Mouse (Mus musculus) forebrain, embryonic 13.5 days (tissue): ENCODE data around the gene Slk. TPM values are rescaled to one million over a fixed set of nuclear protein-coding genes. Genes with fewer than 3 reads are reported as not detected.
"Not testable (repeated sequence)": the region's sequence is repeated elsewhere in the genome, so short reads cannot be mapped to it uniquely, and the experiment has no call there.

Experiments
- ATAC-seq: fragments of 200-750 bp; cut with Nextera tagmentation; 2 replicates; pipeline ENCODE4 v1.8.0; 2017
- H3K27ac ChIP-seq: fragments of 300-500 bp; sonication (generic); 2 replicates; pipeline ENCODE4 v1.5.1; 2015; ENCODE audit warnings: inconsistent platforms, mild to moderate bottlenecking, moderate library complexity
- H3K27me3 ChIP-seq: fragments of 300-500 bp; sonication (generic); 2 replicates; pipeline ENCODE4 v1.6.1; 2015; ENCODE audit warnings: mild to moderate bottlenecking, inconsistent platforms
- H3K36me3 ChIP-seq: fragments of 300-500 bp; sonication (generic); 2 replicates; pipeline ENCODE4 v1.6.1; 2015; ENCODE audit warnings: mild to moderate bottlenecking, inconsistent platforms; ENCODE audit not compliant: poor library complexity, severe bottlenecking
- H3K4me1 ChIP-seq: fragments of 300-500 bp; sonication (generic); 2 replicates; pipeline ENCODE4 v1.6.1; 2015; ENCODE audit warnings: inconsistent platforms
- H3K4me2 ChIP-seq: fragments of 300-500 bp; sonication (generic); 2 replicates; pipeline ENCODE4 v1.6.1; 2015; ENCODE audit warnings: inconsistent platforms, mild to moderate bottlenecking, moderate library complexity
- H3K4me3 ChIP-seq: fragments of 300-500 bp; sonication (generic); 2 replicates; pipeline ENCODE4 v1.5.1; 2015; ENCODE audit warnings: mild to moderate bottlenecking, inconsistent platforms
- H3K9ac ChIP-seq: fragments of 300-500 bp; sonication (generic); 2 replicates; pipeline ENCODE4 v1.6.1; 2015; ENCODE audit warnings: mild to moderate bottlenecking, inconsistent platforms
- H3K9me3 ChIP-seq: fragments of 300-500 bp; sonication (generic); replicated peaks from 2 replicates; pipeline ENCODE4 v1.6.1; 2016; ENCODE audit warnings: inconsistent platforms
- WGBS: fragments of 180-500 bp; shearing (Covaris S2); methylation state at CpG from one replicate; pipeline ENCODE4 v1.1.7; 2015; 5-methylcytosine and 5-hydroxymethylcytosine counted together
- polyA plus RNA-seq: library from polyadenylated mRNA; unstranded; fragments of >200 nt; fragmentation: Nextera tagmentation; extraction: Ambion mirVana; gene quantifications from 2 replicates; pipeline ENCODE4 v1.2.1, GENCODE M21; 2015

Slk gene
- polyA plus RNA-seq, 1 experiment from 2014 or later, result 7.8 TPM

DNA sequence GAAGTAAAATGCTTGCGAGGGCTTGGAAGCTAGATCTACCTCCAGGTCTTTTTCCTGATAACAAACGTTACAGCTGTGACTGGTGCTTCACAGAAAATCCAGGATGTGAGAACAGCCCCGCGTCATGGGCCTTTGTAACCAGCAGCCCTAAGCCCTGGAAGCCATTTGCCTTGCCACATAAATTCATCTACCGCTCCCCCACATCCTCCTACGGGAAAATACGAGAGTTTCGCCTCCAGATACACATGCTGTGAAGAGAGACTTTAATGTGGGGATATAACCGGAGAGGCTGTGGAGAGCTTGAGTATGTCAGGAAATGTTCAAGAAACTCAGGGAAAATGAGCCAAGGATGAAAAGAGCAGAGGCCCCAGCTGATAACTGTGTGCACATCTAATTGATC lies 30.3 kb upstream of the Slk start:
- Histone ChIP-seq H3K4me3 (no peak overlapping the region), H3K27ac (no peak overlapping the region), H3K4me2 (no peak overlapping the region), H3K9me3 (no peaks in the 10 kb centered on the region), H3K4me1 (peaks cover 4% of the 10 kb centered on the region; the same call in 1 of the 2 replicates), H3K27me3 (no peaks in the 10 kb centered on the region), H3K36me3 (no peaks in the 10 kb centered on the region), H3K9ac (no peak overlapping the region)
- no peak for ATAC-seq
- WGBS, result 83% methylated on average over 9 of the region's 9 CpGs

DNA sequence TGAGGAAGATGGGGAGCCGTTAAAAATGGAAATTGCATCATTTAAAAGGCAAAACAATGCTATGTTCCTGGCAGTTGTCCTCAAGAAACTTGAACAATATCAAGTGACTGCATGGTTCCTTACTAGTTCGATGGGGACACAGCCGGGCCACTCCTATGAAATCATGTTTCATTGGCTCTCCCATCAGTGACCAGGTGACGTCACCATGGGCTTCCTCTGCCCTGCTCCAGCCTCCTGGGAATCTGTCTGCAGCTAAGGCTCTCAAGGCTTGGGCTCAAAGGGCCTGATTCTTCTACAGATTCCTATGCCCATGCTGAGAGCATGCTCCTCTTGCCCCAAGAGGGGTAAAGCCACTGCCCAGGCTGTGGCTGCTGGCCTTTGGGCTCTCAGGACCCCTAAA lies 29.9 kb upstream of the Slk start:
- no peak for ATAC-seq
- H3K4me3 ChIP-seq, result no peak overlapping the region
- H3K9me3 ChIP-seq, result no peaks in the 10 kb centered on the region
- no peaks in the 10 kb centered on the region for H3K27me3 ChIP-seq
- 79% methylated on average over 4 of the region's 4 CpGs for WGBS
- H3K27ac ChIP-seq, result no peak overlapping the region
- H3K4me2 ChIP-seq, result no peak overlapping the region
- peaks cover 4% of the 10 kb centered on the region; the same call in 1 of the 2 replicates for H3K4me1 ChIP-seq
- H3K9ac ChIP-seq, result no peak overlapping the region
- H3K36me3 ChIP-seq, result no peaks in the 10 kb centered on the region

DNA sequence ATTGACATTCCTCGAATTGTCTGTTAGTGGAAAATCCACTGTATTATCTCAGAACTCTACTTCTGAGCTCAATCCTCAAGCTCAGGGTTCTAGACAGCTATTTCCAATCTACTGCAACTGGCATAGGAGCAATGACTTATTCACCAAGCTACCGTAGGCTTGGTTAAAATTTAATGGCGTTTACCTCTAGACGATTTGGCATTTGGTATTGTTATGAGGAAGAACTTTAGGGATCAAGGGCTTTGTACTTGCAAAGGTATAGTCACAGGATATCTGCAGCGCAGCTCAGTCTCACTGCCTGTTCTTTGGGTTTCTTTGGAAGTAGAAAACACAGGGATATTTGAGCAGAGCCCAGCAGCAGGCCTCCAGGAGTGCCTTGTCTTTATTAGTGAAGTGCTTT lies 20.3 kb upstream of the Slk start:
- H3K4me3 ChIP-seq, result no peak overlapping the region
- no peaks in the 10 kb centered on the region for H3K9me3 ChIP-seq
- WGBS, result 27% methylated on average over 5 of the region's 5 CpGs
- no peak for ATAC-seq
- H3K36me3 ChIP-seq, result no peaks in the 10 kb centered on the region
- H3K4me1 ChIP-seq, result peaks cover 9% of the 10 kb centered on the region
- H3K4me2 ChIP-seq, result no peak overlapping the region
- no peak overlapping the region for H3K27ac ChIP-seq
- H3K9ac ChIP-seq, result no peak overlapping the region
- no peaks in the 10 kb centered on the region for H3K27me3 ChIP-seq

DNA sequence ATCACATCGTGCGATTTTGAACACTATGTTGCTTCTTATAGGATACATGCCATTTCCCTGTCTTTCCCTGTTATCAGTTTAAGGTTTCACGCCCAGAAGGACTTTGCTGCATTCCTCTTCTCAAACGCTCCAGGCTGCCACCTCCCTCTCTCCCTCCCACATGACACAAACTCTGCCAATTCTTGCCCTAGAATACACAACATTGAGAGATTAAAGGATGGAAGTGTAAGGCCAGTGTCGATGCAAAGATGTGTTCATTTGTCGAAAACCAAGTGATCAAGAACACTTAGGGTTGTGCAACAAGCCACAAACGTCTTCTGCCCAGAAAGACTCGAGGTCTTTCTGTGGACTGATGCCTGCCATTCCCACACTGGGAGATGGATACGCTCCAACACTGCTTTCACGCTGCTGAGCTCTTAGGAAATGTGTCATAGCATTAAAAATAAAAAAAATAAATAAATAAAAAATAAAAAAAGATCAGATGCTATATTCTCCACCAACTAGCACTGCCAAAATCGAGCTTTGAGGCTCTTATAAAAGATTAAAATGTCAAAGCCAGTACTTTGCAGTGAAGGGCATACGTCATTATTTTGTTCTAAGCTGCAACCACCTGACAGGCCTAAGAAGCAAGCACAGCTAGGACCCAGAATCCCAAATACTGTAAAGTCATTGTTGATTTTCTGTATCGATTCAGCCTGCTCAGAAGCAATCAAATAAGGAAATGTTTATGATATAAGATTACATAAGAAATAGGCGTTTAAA lies 19.5 kb upstream of the Slk start:
- Histone ChIP-seq H3K9me3 (no peaks in the 10 kb centered on the region), H3K36me3 (no peaks in the 10 kb centered on the region), H3K27me3 (no peaks in the 10 kb centered on the region), H3K27ac (no peak overlapping the region), H3K4me1 (peaks cover 9% of the 10 kb centered on the region), H3K4me3 (no peak overlapping the region), H3K9ac (no peak overlapping the region), H3K4me2 (no peak overlapping the region)
- 41% methylated on average over 14 of the region's 14 CpGs for WGBS
- ATAC-seq, result no peak

DNA sequence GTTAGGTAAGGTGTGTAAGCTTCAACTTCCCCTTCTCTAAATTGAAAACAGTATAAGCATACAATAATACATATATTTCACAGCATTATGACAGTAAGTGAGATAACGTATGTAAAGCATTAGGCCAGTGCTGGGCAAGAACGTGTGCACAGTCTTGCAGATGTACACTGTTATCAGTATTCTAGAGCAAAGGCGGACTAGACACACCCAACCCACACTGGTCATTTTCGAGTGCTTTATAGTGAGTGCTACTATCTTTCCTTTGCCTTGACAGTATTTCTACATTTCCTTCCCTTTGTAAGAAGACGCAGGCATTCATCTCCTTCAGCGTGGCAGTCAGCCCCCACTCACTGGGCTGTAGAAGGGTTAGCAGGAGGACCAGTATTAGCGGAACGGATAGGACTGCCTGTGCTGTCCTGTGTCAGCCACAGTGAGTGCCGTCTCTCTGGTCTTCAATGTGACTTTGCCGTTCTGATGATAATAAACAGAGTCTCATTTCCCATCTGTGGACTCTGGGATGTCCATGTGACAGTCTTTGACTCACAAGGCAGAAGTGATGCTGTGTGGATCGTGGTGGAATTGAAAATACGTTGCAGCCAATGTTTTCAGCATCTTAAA lies 18.8 kb upstream of the Slk start:
- ATAC-seq, result no peak
- 87% methylated on average over 12 of the region's 12 CpGs for WGBS
- peaks cover 9% of the 10 kb centered on the region for H3K4me1 ChIP-seq

DNA sequence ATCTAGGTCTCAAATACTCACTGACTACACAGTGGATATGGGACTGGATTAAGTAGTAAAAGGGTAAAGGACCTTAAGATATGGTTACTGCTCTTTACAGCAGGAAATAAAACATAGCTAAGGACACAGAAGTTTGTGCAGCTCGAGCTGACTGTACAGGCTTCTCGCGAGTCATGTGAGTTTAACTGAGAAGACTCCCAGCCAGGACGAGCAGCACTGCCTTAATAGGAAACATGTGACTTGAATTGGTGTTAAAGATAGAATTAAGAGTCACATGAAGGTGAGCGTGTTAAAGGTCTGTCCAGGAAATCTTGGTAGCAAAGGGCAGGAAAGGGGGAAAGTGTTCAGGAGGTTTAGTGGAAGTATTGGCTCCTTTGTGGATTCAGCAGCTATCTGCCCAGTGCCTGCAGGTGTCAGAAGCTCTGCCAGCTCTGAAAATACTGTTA lies 17.5 kb upstream of the Slk start:
- Histone ChIP-seq H3K4me3 (no peak overlapping the region), H3K36me3 (no peaks in the 10 kb centered on the region), H3K27ac (no peak overlapping the region), H3K9me3 (no peaks in the 10 kb centered on the region), H3K27me3 (no peaks in the 10 kb centered on the region), H3K9ac (no peak overlapping the region), H3K4me1 (peaks cover 9% of the 10 kb centered on the region), H3K4me2 (no peak overlapping the region)
- WGBS, result 83% methylated on average over 5 of the region's 5 CpGs
- no peak for ATAC-seq

More for the DNA sequence above, 18.8 kb upstream of the Slk start:
- H3K4me2 ChIP-seq, result no peak overlapping the region
- H3K36me3 ChIP-seq, result no peaks in the 10 kb centered on the region
- H3K27me3 ChIP-seq, result no peaks in the 10 kb centered on the region
- H3K9ac ChIP-seq, result no peak overlapping the region
- H3K4me3 ChIP-seq, result no peak overlapping the region
- no peak overlapping the region for H3K27ac ChIP-seq
- no peaks in the 10 kb centered on the region for H3K9me3 ChIP-seq

DNA sequence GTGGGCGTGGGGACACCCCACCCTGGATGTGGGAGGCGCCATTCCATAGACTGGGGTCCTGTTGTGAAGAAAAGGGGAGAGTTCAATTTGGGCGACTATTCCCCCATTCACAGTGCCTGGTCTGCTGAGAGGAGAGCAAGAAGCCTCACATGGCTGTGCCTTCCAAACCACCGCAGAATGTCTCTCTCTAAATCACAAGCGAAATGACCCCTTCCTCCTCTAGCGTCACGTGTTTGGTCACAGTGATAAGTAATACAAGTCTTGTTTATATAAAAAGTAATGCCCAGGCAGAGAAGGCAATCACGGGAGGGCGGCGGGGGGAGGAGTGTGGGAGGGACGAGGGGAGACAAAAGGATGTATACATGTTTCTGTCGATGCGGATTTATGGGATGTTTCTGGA lies 15.8 kb upstream of the Slk start:
- Histone ChIP-seq H3K4me2 (no peak overlapping the region), H3K9ac (no peak overlapping the region), H3K4me1 (peaks cover 9% of the 10 kb centered on the region), H3K36me3 (no peaks in the 10 kb centered on the region), H3K27me3 (peaks cover 2% of the 10 kb centered on the region; the same call in 1 of the 2 replicates), H3K27ac (no peak overlapping the region), H3K4me3 (no peak overlapping the region), H3K9me3 (no peaks in the 10 kb centered on the region)
- 85% methylated on average over 13 of the region's 13 CpGs for WGBS
- ATAC-seq, result no peak

DNA sequence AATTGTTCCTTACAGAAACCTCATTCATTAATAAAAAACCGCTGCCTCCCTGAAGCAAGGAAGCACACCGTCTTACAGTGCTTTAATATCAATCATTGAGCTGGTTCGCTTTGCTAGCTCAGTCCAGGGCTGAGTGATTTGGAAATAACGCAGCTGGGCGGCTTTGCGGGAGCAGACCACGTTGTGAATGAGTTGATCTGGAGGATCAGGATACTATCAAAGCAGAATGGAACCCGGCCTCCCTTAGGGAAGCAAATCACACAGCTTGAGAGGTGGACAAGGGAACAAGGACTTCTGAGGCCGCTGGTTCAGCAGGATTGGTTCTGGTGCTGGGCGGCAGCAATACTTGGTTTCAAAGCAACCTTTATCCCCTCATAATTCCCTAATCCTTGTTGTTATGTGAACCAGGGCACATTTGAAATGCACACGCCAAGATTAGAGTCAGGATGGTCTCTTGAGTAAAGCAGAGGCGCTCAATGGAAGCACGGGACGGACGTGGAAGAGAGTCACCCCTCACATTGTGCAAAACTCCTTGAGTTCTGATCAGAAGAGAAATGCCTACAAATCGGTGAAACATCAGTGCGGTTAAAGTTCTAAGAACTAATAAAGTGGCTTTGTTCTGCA lies 14.3 kb upstream of the Slk start:
- H3K27ac ChIP-seq, result no peak overlapping the region
- no peak overlapping the region for H3K9ac ChIP-seq
- 21% methylated on average over 17 of the region's 17 CpGs for WGBS
- H3K36me3 ChIP-seq, result no peaks in the 10 kb centered on the region
- H3K4me1 ChIP-seq, result no peaks in the 10 kb centered on the region
- H3K4me3 ChIP-seq, result no peak overlapping the region
- H3K4me2 ChIP-seq, result no peak overlapping the region
- no peak for ATAC-seq
- peaks cover 6% of the 10 kb centered on the region; the same call in 1 of the 2 replicates for H3K27me3 ChIP-seq
- H3K9me3 ChIP-seq, result no peaks in the 10 kb centered on the region

DNA sequence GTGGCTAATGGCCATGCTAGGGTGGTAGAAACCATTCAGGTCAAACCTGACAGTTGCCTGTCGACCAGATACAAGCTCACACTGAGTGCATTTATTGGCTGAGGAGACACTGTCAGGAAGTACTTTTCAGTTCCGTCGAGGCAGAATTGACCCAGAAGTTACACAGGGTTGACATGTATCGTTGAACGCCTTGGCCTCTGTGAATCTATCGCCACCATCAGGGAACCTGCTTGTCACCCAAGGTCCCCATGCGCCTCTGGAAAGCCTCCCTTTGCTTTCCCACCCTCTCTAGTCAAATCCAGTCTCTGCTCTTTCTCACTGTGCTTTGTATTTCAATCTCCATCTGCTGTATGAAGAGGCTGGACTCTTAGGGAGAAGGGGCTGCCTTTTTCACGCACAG lies 13.5 kb upstream of the Slk start:
- H3K4me2 ChIP-seq, result no peak overlapping the region
- no peak for ATAC-seq
- peaks cover 6% of the 10 kb centered on the region; the same call in 1 of the 2 replicates for H3K27me3 ChIP-seq
- H3K4me3 ChIP-seq, result no peak overlapping the region
- no peaks in the 10 kb centered on the region for H3K36me3 ChIP-seq
- no peak overlapping the region for H3K27ac ChIP-seq
- no peaks in the 10 kb centered on the region for H3K4me1 ChIP-seq
- no peaks in the 10 kb centered on the region for H3K9me3 ChIP-seq
- H3K9ac ChIP-seq, result no peak overlapping the region
- WGBS, result 74% methylated on average over 8 of the region's 8 CpGs

DNA sequence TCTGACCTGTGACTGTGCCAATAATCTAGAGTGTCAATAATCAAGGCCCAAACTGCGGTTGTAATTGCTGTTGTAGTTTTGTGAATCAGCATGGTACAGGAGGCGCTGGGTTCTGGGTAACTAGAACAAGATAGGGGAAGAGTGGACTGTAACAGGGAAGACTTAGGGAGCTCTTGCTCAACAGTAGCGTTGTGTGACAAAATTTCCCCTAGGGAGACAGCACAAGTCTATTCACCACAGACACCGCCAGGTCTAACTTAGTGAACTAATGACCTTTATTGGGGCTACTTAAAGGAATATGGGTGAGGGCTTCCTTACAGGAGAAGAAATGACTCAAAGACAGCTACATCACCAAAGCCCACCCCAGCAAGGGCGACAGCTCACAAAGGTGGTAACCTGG lies 9.4 kb upstream of the Slk start:
- Histone ChIP-seq H3K27ac (no peak overlapping the region), H3K36me3 (no peaks in the 10 kb centered on the region), H3K4me2 (no peak overlapping the region), H3K9ac (no peak overlapping the region), H3K27me3 (peaks cover 6% of the 10 kb centered on the region; the same call in 1 of the 2 replicates), H3K4me1 (no peaks in the 10 kb centered on the region), H3K4me3 (no peak overlapping the region), H3K9me3 (no peaks in the 10 kb centered on the region)
- WGBS, result 92% methylated on average over 5 of the region's 5 CpGs
- ATAC-seq, result no peak

DNA sequence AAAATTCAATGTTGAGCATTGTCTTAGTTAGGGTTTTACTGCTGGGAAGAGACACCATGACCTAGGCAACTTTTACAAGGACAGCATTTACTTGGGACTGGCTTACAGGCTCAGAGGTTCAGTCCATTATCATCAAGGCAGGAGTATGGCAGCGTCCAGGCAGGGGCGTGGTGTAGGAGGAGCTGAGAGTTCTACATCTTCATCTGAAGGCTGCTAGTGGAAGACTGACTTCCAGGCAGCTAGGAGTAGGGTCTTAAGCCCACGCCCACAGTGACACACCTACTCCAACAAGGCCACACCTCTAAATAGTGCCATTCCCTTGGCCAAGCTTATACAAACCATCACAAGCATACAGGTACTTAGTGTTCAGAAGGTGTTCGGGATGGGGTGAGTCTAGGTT lies 7.5 kb upstream of the Slk start:
- H3K9me3 ChIP-seq, H3K4me3 ChIP-seq, H3K9ac ChIP-seq, H3K4me1 ChIP-seq, H3K36me3 ChIP-seq, H3K27ac ChIP-seq, H3K27me3 ChIP-seq, H3K4me2 ChIP-seq, ATAC-seq: not testable (repeated sequence)
- WGBS, result 67% methylated on average over 4 of the region's 4 CpGs

DNA sequence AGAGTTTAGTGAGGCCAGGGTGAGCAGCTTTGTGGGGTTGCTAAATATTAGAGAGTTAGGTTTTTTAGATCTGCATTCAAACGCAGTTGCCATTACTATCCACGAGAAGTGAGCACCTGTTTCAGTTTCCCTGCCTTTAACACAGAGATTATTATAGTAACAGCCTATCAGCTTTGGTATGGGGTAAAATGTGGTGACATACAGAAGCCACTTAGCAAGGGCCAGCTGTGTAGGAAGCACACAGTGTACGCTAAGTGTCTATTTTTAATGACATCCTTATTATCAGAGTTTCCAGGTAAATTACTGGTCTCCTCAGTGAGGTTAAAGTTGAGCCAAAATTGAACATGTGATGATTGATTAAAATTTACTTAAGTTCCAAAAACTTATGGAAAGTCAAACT lies 5.8 kb upstream of the Slk start:
- Histone ChIP-seq H3K9me3 (no peaks in the 10 kb centered on the region), H3K27me3 (peaks cover 4% of the 10 kb centered on the region; the same call in 1 of the 2 replicates), H3K27ac (no peak overlapping the region), H3K4me2 (no peak overlapping the region), H3K36me3 (no peaks in the 10 kb centered on the region), H3K4me3 (no peak overlapping the region), H3K9ac (no peak overlapping the region), H3K4me1 (peaks cover 3% of the 10 kb centered on the region; the same call in 1 of the 2 replicates)
- 84% methylated on average over 3 of the region's 3 CpGs for WGBS
- ATAC-seq, result no peak
